Mouse (Mus musculus) layer of hippocampus, adult 11-12 months (tissue): ENCODE results near the gene Ccdc194.

Experiments
- DNase-seq: peaks from one replicate; pipeline ENCODE4 v3.0.0; 2022; ENCODE audit warnings: low spot score

The Ccdc194 gene

DNA sequence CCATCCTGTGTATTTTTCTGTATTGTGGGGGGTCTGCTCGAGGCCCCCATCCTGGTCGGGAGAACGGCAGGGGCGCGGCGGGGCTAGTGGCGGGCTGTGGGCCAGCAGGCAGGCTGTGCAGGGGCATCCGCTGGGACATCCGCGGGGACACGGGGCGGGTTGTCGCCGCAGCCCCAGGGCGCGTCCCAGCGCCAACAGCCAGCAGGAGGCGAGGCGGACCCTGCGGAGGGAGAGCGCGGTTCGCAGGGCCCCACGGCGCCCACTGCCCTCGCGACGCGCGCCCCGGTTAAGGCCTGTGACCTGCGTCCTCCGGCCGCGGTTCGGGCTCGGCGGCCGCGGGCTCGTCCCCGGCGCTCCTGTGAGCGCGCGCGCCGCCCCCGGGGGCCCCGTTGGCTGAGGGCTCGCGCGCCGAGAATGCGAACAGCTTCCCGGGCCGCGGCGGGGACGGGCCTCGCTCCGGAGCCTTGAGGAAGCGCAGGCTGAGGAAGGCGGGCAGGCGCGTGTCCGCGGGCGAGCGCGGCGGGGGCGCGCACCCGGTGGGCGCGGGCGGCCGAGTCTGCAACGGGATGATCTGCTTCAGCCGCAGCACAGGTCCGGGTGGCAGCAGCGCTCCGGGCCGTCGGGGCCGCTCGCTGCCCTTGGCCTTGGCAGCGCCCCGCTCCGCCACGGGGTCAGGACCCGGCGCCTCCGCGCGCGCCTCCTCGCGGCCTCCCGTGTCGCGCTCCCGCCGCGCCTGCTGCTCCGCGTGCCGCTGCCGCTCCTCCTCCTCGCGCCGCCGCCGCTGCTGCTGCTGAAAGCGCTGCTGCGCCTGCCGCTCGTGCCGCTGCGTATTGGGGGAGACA lies 49.2 kb downstream of the Ccdc194 start:
- DNase-seq = peak; percentile 82

- no peak for DNase-seq
Measured at GRCm38 (mm10) chr8:71475702-71476075, 49.8 kb downstream of the Ccdc194 start.

DNA sequence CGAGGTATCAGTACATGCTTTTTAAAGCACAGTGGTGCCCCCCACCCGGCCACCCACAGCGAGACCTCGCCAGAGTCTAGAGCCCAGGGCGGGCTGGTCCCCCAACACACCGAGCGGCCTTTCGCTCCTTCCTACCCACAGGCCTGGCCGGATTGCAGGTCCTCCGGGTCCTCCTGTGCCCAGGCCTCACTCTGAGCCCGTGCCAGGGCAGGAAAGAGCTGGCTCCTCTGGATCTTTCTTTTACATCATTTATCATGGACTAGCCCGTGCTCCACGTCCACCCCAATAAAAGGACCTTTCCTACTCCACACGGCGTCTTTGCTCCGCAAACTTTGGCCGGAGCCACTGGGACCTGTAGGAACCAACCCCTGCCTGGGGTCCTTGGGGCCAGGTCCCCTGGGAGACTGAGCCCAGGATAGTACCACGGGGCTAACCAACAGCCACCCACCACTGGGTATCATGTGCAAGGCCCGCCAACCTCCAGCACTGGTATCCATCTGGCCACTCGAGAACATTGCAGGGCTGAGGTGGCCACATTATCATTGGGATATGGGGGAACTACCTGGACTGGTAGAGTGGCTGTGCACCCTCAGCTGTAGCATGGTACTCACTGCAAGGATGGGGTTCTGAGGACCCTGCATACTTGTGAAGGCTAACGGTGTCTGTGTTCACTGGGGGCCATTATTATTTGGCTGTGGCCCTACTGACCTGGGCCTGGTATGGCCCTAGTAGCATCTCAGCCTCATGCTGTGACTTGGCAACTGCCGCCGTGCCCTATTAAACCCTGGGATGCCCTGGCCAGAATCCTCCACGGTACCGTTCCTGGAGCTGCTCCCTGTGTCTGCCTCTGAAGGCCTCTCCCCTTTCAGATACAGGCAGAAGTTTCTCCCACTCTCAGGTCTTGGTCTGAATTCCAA lies 50.5 kb downstream of the Ccdc194 start:
- no peak for DNase-seq

- DNase-seq = no peak
Measured at GRCm38 (mm10) chr8:71474344-71474743, 51.2 kb downstream of the Ccdc194 start.

GRCm38 (mm10) chr8:71472601-71473386 lies 52.7 kb downstream of the Ccdc194 start:
- DNase-seq = no peak

- no peak for DNase-seq
Measured at GRCm38 (mm10) chr8:71471861-71472260, 53.6 kb downstream of the Ccdc194 start.

DNA sequence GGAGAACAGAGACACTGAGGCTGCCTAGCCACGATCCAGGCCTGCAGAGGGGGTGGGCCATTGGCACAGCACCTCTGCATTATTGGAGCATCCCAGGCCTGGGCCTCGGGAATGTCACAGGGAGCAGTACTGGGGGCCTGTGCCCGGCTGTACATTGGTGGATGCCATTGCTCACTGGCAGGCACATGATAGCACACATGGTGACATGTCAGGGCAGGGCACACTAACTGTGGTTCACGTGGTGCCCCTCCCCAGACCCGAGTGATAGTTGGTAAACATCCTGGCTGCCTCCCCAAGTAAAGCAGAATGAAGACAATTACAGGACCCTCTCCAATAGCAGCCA lies 54.6 kb downstream of the Ccdc194 start:
- no peak for DNase-seq

DNA sequence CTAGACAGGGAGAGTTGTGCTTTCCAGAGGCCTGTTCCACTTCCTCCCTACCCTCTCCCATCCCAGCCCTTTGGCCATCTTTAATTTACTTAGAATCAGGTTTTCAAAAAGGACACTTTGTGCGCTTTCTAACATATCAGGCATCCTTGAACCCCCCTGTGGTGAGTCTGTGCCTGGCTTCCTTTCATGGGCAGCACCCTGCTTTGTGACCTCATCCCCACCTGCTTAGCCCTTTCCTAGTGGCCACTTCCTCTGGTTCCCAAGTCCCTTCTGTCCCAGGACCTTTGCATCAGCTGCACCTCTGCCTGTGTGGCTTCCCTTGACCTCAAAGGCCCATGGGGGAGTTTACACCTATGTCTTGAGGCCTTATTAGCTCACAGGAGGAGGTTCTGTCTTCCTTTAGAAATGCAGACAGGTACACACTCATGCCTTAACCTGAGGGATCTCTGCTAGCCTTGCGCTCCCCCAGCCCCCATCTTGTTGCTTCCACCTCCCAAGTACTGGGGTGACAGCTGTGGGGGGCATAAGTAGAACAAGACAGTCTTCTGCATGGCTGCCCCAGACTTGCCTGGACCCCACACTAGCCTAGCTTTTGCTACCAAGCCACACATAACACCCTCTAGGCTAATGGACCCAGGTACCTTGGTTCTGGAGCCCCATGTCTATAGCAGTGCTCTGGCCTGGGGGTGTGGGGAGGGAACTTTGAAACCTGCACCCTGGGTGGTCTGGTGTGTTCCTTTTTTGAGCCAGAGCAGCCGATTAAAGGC lies 55.2 kb downstream of the Ccdc194 start:
- DNase-seq = no peak
